Mouse (Mus musculus) brain, adult 2 months (tissue): ENCODE data around the gene Apoc3.

Experiments
- DNase-seq: peaks from one replicate; pipeline ENCODE4 v3.0.0; 2011; ENCODE audit warnings: low read depth, low spot score

Apoc3 gene

DNA sequence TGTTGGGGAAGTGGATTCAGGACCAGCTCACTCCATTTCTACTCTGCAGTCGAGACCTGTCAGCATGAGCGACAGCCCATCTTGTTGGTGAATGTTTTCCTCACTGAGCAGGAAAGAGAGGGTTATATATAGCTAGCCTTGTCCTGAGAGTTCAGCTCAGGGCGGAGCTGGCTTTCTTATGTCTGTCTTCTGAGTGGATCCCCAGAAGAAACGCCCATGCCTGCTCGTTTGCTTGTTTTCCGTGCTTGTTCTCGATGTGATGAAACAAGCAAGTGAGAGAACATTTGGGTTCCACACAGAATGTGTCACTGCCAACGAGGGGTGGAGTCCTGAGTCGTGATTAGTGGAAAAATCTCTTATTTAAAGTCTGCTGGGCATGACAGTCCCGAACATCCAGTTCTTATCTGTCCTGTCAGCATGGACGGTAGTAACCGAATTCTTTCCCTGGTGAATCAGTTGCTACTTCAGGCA, 38.7 kb downstream of the Apoc3 start:
- peak; percentile 43 for DNase-seq

DNA sequence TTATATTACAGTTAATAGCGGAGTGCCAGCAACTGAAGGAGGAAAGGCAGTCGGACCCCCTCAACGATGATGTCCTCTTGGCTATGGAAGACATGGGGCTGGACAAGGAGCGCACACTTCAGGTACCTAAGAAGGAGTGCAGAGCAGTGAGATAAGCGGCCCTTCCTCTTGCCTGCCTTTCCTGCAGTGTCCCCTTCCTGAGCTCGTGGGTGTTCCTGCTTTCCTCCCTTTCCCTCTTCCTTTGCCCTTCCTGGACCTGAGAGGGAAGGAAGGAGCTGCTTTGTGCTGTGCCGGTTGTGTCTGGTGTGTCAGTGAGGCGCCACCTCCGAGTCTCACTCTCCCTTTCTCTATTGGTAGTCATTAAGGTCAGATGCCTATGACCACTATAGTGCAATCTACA, 40.6 kb downstream of the Apoc3 start:
- no peak for DNase-seq

GRCm38 (mm10) chr9:46192642-46193041, 42.8 kb downstream of the Apoc3 start:
- no peak for DNase-seq

DNA sequence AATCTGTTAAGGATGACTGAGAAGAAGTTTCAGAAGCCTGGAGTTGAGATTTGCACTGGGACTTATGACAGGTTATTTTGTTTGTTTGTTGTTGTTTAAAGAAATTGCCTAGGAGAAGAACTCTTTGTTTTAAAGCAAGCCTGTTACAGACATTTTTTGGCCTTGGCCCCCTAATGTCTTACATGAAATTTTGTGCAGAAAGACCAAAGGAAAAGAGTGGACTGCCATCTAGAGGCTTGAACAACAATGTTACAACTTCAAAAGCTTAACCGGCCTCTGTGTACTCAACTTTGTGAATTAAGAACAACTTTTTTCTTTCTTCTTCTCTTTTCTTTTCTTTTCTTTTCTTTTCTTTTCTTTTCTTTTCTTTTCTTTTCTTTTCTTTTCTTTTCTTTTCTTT, 43.8 kb downstream of the Apoc3 start:
- DNase-seq = peak; percentile 85

DNA sequence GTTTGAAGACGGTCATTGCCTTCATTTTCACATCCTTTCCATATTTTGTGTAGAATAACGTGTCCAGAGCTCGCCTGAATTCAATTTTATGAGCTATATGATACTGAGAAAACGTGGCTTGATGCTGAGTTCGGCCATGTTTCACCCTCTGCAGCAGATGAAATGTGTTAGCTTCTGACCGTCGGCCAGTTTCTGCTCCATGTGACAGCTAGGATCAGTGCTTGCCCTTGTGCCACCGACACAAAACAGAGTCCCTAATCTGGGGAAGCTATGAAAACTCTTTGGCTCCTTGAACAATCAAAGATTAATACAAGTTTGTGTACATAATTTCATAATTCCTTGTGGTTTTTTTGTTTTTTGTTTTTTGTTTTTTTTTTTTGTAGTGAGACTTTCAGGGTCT, 44.2 kb downstream of the Apoc3 start:
- DNase-seq = peak; percentile 35

DNA sequence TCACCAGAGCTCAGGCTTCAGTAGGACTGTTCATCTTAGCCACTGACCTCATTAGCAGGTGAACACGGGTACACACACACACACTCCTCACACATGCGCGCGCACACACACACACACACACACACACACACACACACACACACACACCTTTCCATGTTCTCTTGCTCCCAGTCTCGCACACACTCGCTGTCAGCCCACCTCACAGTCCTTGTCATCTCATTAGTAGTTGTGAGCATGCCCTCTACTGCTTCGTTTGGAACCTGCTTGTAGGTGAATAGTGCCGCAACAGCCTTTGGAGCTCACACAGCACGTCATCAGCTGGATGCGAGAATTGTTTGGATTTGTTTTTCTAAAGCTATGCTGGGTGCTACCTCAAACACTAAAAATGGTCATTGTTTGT, 46.1 kb downstream of the Apoc3 start:
- peak; percentile 65 for DNase-seq

GRCm38 (mm10) chr9:46188956-46189355, 46.5 kb downstream of the Apoc3 start:
- peak; percentile 28 for DNase-seq

GRCm38 (mm10) chr9:46188370-46188769, 47.1 kb downstream of the Apoc3 start:
- DNase-seq = no peak

DNA sequence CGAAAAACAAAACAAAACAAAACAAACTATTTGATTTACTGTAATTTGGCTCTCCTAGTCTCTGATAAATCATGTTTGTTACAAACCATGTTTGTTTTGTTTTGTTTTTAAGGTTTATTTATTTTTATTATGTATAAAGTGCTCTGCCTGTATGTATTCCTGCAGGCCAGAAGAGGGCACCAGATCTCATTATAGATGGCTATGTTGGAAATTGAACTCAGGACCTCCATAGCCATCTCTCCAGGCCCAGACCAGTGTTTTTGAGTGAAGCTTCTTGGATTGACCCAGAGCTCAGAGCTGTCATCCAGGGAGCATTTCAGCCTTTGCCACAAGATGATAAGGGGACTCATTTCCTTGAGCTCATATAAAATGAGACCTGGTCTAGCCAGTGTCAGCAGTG, 49.0 kb downstream of the Apoc3 start:
- no peak for DNase-seq

DNA sequence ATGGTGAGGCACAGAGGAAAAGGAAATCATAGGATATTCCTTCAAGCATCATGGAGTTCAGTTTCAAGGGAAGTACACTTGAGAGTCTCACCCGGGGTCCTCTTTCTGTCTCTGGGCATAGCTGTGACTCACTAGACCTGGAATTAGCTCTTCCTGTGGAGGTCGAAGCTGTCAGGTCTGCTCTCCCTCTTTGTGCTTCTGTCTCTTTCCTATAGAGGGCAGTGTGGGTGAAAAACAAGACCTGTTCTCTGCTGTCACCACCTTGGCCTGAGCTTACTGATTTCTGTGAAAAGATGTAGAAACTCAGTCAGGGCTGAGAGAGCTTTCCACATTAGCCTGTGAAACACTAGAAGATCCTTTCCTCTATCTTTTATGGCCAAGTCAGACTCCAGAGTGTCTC, 50.2 kb downstream of the Apoc3 start:
- DNase-seq = peak; percentile 77

DNA sequence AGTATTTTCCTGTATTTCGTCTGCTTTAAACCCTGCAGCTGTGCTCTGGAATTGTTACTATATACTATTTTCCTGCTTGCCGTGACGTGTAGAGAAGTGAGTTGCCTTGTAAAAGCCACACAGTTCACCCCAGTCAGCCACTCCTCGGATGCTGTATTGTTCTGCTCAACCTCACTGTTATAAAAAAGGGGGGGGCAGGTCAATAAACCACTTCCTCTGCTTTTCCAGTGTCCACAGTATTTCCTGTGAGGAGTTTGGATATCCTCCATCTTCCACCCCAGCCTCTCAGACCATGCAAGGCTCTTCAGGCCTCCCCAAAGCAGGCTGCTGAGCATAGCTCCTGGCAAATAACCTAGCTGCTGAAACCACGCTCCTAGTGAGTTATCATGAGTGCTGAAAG, 50.9 kb downstream of the Apoc3 start:
- no peak for DNase-seq
